Mouse (Mus musculus) kidney, embryonic 14.5 days (tissue): Measurements from ENCODE around the gene Gulp1. TPM values are rescaled to one million over a fixed set of nuclear protein-coding genes. Genes with fewer than 3 reads are reported as not detected.

ENCODE experiments used
- ATAC-seq: fragments of 200-750 bp; cut with Nextera tagmentation; 2 replicates; pipeline ENCODE4 v1.8.0; 2017; ENCODE audit warnings: moderate number of reproducible peaks, mild to moderate bottlenecking, moderate TSS enrichment, moderate library complexity; ENCODE audit not compliant: low FRiP score, low TSS enrichment
- H3K27ac ChIP-seq: fragments of 300-500 bp; sonication (generic); 2 replicates; pipeline ENCODE4 v1.5.1; 2014; ENCODE audit warnings: low read depth, mild to moderate bottlenecking, low read length, moderate library complexity, mixed read lengths
- H3K27me3 ChIP-seq: fragments of 300-500 bp; sonication (generic); 2 replicates; pipeline ENCODE4 v1.6.1; 2014; ENCODE audit warnings: mild to moderate bottlenecking, low read length; ENCODE audit not compliant: control insufficient read depth, insufficient read depth
- H3K36me3 ChIP-seq: fragments of 300-500 bp; sonication (generic); 2 replicates; pipeline ENCODE4 v1.6.1; 2014; ENCODE audit warnings: low read length, mixed read lengths; ENCODE audit not compliant: control insufficient read depth, insufficient read depth
- H3K4me1 ChIP-seq: fragments of 300-500 bp; sonication (generic); 2 replicates; pipeline ENCODE4 v1.6.1; 2014; ENCODE audit warnings: low read length, mixed read lengths; ENCODE audit not compliant: control insufficient read depth, insufficient read depth
- H3K4me2 ChIP-seq: fragments of 300-500 bp; sonication (generic); replicated peaks from 2 replicates; pipeline ENCODE4 v1.6.1; 2014; ENCODE audit warnings: low read depth, mild to moderate bottlenecking, low read length
- H3K4me3 ChIP-seq: fragments of 300-500 bp; sonication (generic); 2 replicates; pipeline ENCODE4 v1.5.1; 2014; ENCODE audit warnings: mild to moderate bottlenecking, low read length
- H3K9ac ChIP-seq: fragments of 300-500 bp; sonication (generic); 2 replicates; pipeline ENCODE4 v1.6.1; 2014; ENCODE audit warnings: low read depth, mild to moderate bottlenecking, low read length, moderate library complexity
- H3K9me3 ChIP-seq: fragments of 300-500 bp; sonication (generic); 2 replicates; pipeline ENCODE4 v1.6.1; 2016; ENCODE audit warnings: low read length; ENCODE audit not compliant: control insufficient read depth
- WGBS: fragments of 180-500 bp; shearing (Covaris S2); extraction: QIAGEN DNeasy Blood & Tissue Kit; methylation state at CpG from one replicate; pipeline ENCODE4 v1.1.7; 2014; 5-methylcytosine and 5-hydroxymethylcytosine counted together
- polyA plus RNA-seq: library from polyadenylated mRNA; unstranded; fragments of >200 nt; fragmentation: Nextera tagmentation; extraction: Ambion mirVana; gene quantifications from 2 replicates; pipeline ENCODE4 v1.2.1, GENCODE M21; 2014

Gulp1 gene
- polyA plus RNA-seq, 1 experiment from 2014 or later, result 23.6 TPM

GRCm38 (mm10) chr1:44580390-44580789 lies 29.1 kb downstream of the Gulp1 start:
- peak overlapping the region; percentile 32; the same call in 1 of the 2 replicates for H3K27ac ChIP-seq
- peak; percentile 89 for ATAC-seq

GRCm38 (mm10) chr1:44584886-44585385 lies 33.6 kb downstream of the Gulp1 start:
- WGBS, result 13% methylated on average over 3 of the region's 3 CpGs
- Histone ChIP-seq H3K4me3 (no peak overlapping the region), H3K36me3 (no peaks in the 10 kb centered on the region), H3K9me3 (no peaks in the 10 kb centered on the region), H3K27me3 (no peaks in the 10 kb centered on the region), H3K9ac (no peak overlapping the region), H3K27ac (no peak overlapping the region; the same call in 1 of the 2 replicates), H3K4me2 (no peak overlapping the region), H3K4me1 (no peaks in the 10 kb centered on the region)
- peak; percentile 82; the same call in 1 of the 2 replicates for ATAC-seq

More at GRCm38 (mm10) chr1:44580390-44580789, 29.1 kb downstream of the Gulp1 start:
- Histone ChIP-seq H3K4me2 (no peak overlapping the region), H3K4me1 (no peaks in the 10 kb centered on the region), H3K4me3 (no peak overlapping the region), H3K9ac (no peak overlapping the region), H3K27me3 (no peaks in the 10 kb centered on the region), H3K36me3 (no peaks in the 10 kb centered on the region), H3K9me3 (no peaks in the 10 kb centered on the region)
- 16% methylated on average over 3 of the region's 3 CpGs for WGBS

- H3K36me3 ChIP-seq, result no peaks in the 10 kb centered on the region
- H3K27me3 ChIP-seq, result no peaks in the 10 kb centered on the region
- no peak overlapping the region for H3K4me2 ChIP-seq
- H3K9ac ChIP-seq, result no peak overlapping the region
- 54% methylated on average over 3 of the region's 3 CpGs for WGBS
- no peak overlapping the region for H3K4me3 ChIP-seq
- no peak for ATAC-seq
- H3K9me3 ChIP-seq, result no peaks in the 10 kb centered on the region
- H3K27ac ChIP-seq, result no peak overlapping the region
- H3K4me1 ChIP-seq, result no peaks in the 10 kb centered on the region
These were observed 40.4 kb downstream of the Gulp1 start for GRCm38 (mm10) chr1:44591742-44592141.

DNA sequence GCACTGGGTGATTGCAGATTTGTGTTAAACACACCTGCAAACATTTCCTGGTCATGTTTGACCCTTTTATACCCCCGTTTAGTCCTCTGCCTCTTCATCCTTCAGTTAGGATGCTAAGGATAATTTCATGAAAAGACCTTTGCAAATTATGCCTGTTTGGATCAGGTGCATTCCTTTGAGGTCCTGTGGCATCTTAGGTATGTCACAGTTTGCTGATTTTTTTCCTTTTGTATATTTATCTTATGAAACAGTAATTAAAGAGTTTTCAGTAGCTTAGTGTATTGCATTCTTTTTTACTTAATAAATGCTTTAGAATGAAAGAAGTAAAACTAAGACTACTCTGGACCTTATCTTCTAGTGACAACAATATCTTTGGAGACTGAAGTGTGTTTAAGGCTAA lies 41.8 kb downstream of the Gulp1 start:
- WGBS, result 86% methylated on average over 1 of the region's 1 CpGs
- Histone ChIP-seq H3K27me3 (no peaks in the 10 kb centered on the region), H3K9me3 (no peaks in the 10 kb centered on the region), H3K4me2 (no peak overlapping the region), H3K36me3 (no peaks in the 10 kb centered on the region), H3K4me3 (no peak overlapping the region), H3K27ac (no peak overlapping the region), H3K9ac (no peak overlapping the region), H3K4me1 (no peaks in the 10 kb centered on the region)
- no peak for ATAC-seq

DNA sequence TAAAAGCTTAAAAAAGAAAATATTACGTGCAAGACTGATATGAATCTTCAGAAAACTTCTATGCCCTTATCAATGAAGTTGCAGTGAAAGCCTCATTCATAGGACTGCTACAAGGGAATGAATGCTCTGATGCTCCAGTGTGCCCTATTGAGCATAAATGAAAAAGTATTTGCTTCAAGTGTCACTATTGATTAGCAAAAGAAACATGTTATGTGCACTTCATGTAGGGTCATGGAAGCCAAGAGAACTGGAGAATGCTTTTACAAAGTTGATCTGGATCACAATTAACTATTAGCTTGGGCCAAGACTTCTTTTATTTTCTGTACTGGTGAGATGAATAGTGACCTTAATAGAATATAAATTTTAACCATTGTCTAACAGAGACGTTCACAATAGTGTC lies 47.0 kb downstream of the Gulp1 start:
- H3K4me1 ChIP-seq, result no peaks in the 10 kb centered on the region
- H3K4me3 ChIP-seq, result no peak overlapping the region
- no peaks in the 10 kb centered on the region for H3K9me3 ChIP-seq
- no peak overlapping the region for H3K27ac ChIP-seq
- WGBS, result 81% methylated on average over 2 of the region's 2 CpGs
- H3K9ac ChIP-seq, result no peak overlapping the region
- no peak overlapping the region for H3K4me2 ChIP-seq
- no peak for ATAC-seq
- H3K36me3 ChIP-seq, result no peaks in the 10 kb centered on the region
- no peaks in the 10 kb centered on the region for H3K27me3 ChIP-seq

DNA sequence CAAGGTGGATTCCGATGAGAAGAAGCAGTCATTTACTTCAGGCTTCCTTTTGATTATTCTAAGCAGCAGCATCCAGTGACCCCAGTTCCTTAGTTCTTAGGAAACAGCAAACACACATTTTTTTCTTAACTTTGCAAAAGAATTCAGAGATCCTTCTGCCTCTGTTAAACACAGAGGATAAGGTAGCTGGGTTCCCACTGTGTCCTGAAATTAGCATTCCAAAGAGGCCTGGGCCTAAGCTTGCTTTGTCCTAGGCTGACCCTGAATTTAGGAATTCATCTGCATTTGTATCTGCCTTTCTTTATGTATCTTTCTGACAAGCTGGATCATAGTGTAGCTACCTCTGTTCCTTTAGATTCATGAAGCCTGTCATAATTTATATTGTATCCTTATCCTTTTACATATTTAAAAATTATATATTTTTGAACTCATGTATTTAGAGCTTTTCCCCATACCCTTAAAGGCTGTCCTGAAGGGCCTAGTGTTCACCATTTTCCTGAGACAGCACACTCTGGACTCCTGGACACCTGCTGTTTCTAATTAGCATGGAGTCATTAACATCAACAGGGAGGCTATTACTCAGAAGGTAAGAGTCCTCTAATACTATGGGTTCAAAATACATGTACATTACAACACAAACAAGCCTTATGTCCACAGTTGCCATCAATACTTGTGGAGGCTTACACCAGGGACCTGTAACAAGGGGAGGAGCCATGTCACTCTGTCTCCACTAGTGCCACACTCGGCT lies 62.2 kb downstream of the Gulp1 start:
- ATAC-seq, result no peak
- no peaks in the 10 kb centered on the region for H3K36me3 ChIP-seq
- H3K4me3 ChIP-seq, result no peak overlapping the region
- no peak overlapping the region for H3K27ac ChIP-seq
- no peak overlapping the region for H3K4me2 ChIP-seq
- no peaks in the 10 kb centered on the region for H3K27me3 ChIP-seq
- H3K4me1 ChIP-seq, result no peaks in the 10 kb centered on the region
- no peaks in the 10 kb centered on the region for H3K9me3 ChIP-seq
- no peak overlapping the region for H3K9ac ChIP-seq
- 49% methylated on average over 2 of the region's 2 CpGs for WGBS

DNA sequence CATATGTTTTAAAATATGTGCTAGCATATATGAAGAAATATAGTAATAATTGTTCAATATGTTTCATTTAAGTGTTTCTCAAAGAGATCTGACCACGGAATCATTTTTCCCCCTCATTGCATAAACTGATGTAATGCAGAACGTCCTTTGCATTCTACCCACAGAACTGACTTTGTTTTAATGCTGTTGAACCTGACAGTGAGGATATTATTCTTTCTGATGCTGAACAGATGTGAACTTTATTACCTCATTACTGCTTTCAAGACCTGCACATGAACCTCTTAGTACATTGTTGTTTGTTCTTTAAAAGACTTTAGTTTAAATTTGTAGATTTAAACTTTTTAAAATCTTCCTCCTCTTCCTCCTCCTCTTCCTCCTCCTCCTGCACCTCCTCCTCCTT lies 67.4 kb downstream of the Gulp1 start:
- Histone ChIP-seq H3K4me3 (no peak overlapping the region), H3K36me3 (no peaks in the 10 kb centered on the region), H3K4me2 (no peak overlapping the region), H3K9ac (no peak overlapping the region), H3K9me3 (no peaks in the 10 kb centered on the region), H3K27me3 (no peaks in the 10 kb centered on the region), H3K4me1 (no peaks in the 10 kb centered on the region), H3K27ac (no peak overlapping the region)
- ATAC-seq, result no peak
- WGBS, result 42% methylated on average over 2 of the region's 2 CpGs

DNA sequence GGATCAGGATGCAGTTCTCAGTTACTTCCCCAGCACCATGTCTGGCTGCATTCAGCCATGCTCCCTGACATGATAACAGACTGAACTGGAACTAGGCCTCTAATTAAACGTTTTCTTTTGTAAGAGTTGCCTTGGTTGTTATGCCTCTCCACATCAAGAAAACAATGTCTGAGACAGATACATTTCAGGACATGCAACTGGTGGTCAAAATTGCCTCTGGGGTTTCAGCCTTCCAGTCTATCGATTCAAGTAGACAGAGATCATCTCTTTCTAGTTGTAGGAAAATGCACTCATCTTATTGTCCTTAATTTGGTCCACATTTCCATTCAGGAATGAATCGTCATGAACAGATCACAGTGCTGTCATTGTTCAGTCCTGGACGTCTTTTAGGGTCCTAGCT lies 83.2 kb downstream of the Gulp1 start:
- Histone ChIP-seq H3K4me1 (no peaks in the 10 kb centered on the region), H3K4me3 (no peak overlapping the region), H3K9me3 (no peaks in the 10 kb centered on the region), H3K9ac (no peak overlapping the region), H3K36me3 (no peaks in the 10 kb centered on the region), H3K4me2 (no peak overlapping the region), H3K27me3 (no peaks in the 10 kb centered on the region), H3K27ac (no peak overlapping the region)
- no peak for ATAC-seq
- 58% methylated on average over 4 of the region's 4 CpGs for WGBS

GRCm38 (mm10) chr1:44645678-44646276 lies 94.5 kb downstream of the Gulp1 start:
- 91% methylated on average over 6 of the region's 6 CpGs for WGBS
- Histone ChIP-seq H3K36me3 (no peaks in the 10 kb centered on the region), H3K9me3 (no peaks in the 10 kb centered on the region), H3K27ac (no peak overlapping the region), H3K4me2 (no peak overlapping the region), H3K27me3 (no peaks in the 10 kb centered on the region), H3K4me3 (no peak overlapping the region), H3K9ac (no peak overlapping the region), H3K4me1 (no peaks in the 10 kb centered on the region)
- no peak for ATAC-seq
